Mouse (Mus musculus) C2C12 (cell line): ENCODE measurements around the gene Olfr453.

Source experiments
- CTCF ChIP-seq: IDR thresholded peaks from one replicate; pipeline ENCODE4 v1.5.1; 2011; ENCODE audit not compliant: control insufficient read depth, insufficient read depth, insufficient read length
- MAX ChIP-seq: IDR thresholded peaks from one replicate; pipeline ENCODE4 v1.6.1; 2011; ENCODE audit warnings: mild to moderate bottlenecking, control low read depth
- MYOG ChIP-seq: IDR thresholded peaks from one replicate; pipeline ENCODE4 v1.6.1; 2011; ENCODE audit not compliant: control insufficient read depth, insufficient read length; ENCODE audit errors: extremely low read depth

DNA sequence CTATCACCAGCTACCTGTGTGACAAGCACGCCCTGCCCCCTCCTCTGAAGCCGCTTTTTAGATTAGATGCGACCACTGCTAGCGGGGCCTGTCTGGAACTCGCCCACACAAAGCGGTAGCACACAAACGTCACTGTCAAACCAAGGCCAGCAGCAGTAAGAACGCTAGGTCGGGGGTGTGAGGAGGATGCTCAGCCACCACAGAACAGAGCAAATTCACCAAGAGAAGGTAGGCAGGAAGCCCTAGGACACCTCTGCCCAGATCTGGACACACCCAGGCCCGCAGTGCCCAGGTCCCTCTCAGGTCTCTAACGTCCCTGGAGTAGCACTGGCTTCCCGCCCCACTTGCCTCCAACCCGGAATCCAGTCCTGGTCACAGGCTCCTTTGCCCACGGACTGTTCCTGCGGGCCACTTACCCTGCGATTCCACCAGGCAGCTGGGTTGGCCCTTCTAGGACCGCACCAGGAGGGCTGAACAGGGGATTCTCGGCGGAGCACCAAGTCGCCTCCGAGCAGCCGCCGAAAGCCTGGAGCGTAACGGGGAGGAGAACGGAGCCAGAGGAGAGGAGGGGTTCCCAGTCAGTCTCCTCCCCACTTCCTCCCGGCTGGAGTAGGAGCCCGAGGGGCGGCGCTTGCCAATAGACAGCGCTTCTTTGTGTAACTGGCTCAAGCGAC, 46.5 kb upstream of the Olfr453 start:
- TF ChIP-seq CTCF (no peak), MYOG (no peak), MAX (no peak)
